Mouse (Mus musculus) right cerebral cortex, adult 2 months (tissue): Measurements from ENCODE around the gene Pard6b.
A peak's percentile ranks its signal among the peaks of the same experiment; 100 is the strongest.
"Not testable (repeated sequence)": the region's sequence is repeated elsewhere in the genome, so short reads cannot be mapped to it uniquely, and the experiment has no call there.

ENCODE experiments used
- DNase-seq, 2 experiments: peaks; one replicate each; pipeline ENCODE4 v3.0.0; 2021 to 2022; ENCODE audit warnings: low spot score in 2 of 2

Pard6b gene

DNA sequence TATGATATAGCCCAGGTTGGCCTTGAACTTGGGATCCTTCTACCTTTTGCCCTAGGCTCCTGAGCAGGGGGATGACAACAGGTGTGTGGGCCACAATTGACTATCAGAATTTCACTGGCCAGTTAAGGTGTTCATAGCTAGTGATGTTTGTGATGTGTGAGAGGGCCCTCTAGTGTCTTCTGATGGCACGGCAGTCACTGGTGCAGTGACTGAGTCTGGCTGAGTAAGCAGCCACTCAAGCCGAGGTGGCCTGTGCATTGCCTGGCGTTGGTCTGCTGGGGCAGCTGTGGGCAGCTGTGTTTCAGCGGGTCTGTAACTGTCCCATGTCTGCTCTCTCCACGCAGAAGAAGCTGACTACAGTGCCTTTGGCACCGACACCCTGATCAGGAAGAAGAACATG is 17.2 kb downstream of the Pard6b start:
- peak; percentile 76 to 88 for DNase-seq

DNA sequence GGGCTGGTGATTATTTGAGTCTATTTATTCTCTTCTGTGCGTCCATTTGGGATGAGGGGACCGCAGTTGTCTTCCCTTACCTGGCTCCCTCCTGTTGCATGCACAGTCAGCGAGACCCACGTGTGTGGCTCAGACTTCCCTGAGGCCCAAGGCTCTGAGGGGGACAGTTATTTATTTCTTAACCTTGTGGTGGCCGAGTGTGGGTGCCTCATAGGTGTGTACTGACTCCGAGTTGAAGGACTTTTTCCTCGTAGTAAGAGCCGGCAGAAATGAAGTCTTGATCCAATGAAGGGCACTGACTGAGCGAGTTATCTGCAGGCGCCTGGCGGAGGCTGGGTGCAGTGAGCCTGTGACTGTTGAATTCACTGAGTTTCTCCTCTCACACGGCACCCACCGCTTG is 19.2 kb downstream of the Pard6b start:
- no peak for DNase-seq

- no peak for DNase-seq
Measured at GRCm38 (mm10) chr2:168101805-168102204, 21.0 kb downstream of the Pard6b start.

- DNase-seq = no peak
Measured at GRCm38 (mm10) chr2:168103341-168103740, 22.5 kb downstream of the Pard6b start.

GRCm38 (mm10) chr2:168104375-168105144 is 23.8 kb downstream of the Pard6b start:
- DNase-seq = no peak

DNA sequence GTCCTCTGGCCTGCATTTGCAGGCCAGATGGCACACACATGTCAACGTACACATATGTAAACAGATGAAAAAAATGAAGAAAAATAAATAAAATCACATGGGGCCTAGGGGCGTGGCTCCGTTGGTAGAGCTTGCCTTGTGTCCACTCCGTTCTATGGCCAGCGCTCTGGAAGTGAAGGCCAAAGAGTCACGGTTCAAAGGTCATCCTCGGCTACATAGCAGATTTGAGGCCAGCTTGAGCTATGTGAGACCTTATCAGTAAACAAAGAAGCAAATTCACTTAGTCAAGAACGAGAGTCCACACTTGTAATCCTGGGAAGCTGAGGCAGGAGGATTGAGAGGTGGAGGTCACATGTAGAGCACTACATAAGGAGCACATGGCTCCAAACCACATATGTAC is 24.5 kb downstream of the Pard6b start:
- DNase-seq = no peak

DNA sequence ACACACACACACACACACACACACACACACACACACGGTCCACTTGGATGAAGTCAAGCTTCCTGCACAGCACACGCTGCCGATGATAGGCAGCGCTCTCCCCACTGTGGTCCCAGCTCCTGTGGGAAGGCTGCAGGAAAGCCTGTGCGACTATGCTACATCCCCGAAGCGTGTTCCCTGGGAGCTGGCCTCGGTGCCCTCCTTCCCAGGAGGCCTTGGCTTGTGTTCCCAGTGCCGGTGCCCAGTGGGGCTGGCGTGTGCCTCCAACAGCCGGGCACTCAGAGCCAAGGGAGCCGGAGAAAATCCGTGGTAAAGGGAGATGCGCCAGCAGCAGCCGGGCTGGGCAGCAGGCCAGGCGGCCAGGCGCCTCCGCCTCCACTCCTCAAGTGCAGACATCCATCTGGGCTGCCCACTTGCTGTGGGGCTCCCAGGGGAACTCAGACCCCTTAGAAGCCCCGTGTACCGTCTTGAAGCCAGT is 25.9 kb downstream of the Pard6b start:
- DNase-seq = peak; percentile 82 to 90

- no peak for DNase-seq
Measured at GRCm38 (mm10) chr2:168107356-168107755, 26.6 kb downstream of the Pard6b start.

- DNase-seq = not testable (repeated sequence)
Measured at GRCm38 (mm10) chr2:168107901-168108300, 27.1 kb downstream of the Pard6b start.

- DNase-seq = peak; percentile 77 to 79
Measured at GRCm38 (mm10) chr2:168111902-168112301, 31.1 kb downstream of the Pard6b start.

DNA sequence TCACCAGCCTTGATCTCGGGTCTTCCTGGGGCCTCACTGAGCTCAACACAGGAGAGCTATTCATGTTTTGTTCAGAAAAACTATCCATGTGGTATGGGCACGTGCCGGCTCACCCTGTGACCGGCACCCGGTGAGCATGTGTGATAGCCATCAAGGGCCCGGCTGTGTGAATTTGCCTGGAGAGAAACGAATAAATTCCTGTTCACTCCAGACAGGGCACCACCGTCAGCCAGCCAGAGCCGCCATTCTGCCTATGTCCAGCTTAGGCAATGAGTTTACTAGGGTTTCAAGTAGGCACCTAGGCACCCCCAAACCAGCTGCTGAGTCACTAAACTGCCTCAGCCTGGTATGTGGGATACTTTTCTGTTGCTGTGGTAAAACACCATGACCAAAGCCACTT is 32.5 kb downstream of the Pard6b start:
- DNase-seq = no peak

- DNase-seq = no peak
Measured at GRCm38 (mm10) chr2:168113692-168114091, 32.9 kb downstream of the Pard6b start.

DNA sequence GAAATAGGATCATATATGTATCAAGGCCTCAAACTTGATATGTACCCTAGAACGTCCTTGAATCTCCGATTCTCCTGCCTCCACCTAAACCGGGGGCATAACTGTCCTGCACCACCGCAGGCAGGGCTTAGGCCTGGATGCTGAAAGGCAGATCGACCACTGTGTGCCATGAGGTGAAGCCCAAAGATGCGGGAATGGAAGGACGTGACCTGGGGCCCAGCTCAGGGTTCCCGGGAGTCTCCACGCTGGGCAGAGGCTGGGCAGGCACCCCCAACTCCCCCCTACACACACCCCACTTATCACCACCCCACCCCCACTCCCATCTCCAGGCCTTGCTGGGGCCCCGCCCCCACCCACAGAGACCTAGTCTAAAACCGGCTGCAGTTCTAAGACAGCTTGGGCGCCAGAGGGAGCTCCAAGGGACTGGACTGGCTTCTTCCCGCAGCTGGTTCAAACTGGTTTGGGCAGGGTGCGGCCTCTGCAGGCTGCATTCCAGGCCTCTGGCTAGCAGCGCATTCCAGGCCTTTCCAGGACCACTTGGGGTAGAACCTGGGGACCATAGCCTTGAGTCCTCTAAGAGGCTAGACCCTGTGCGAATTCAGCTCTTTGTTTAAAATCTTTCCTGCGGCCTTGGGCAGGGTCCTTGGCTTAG is 34.0 kb downstream of the Pard6b start:
- DNase-seq = peak; percentile 64 to 76

- no peak for DNase-seq
Measured at GRCm38 (mm10) chr2:168115826-168116225, 35.0 kb downstream of the Pard6b start.

- peak; percentile 56 to 68 for DNase-seq
Measured at GRCm38 (mm10) chr2:168117147-168117546, 36.3 kb downstream of the Pard6b start.

DNA sequence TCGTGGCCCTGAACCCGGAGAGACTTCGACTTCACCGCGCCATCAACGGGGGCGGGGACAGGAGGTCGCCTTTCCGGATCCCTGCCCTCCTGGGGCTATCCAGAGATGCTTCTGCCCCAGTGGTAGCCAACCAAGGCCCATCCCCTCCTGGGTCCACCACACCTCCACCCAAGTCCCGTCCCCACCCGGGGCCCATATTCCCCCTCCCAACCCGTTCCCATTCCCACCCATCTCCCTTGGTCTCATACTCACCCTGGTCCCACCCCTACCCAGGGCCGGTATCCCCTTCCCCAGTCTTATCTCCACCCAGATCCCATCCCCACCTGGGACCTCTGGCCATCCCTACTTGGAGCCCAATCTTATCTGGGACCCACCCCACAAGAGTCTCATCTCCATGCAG is 36.7 kb downstream of the Pard6b start:
- no peak for DNase-seq

GRCm38 (mm10) chr2:168117967-168118366 is 37.2 kb downstream of the Pard6b start:
- peak; percentile 51 to 63 for DNase-seq

DNA sequence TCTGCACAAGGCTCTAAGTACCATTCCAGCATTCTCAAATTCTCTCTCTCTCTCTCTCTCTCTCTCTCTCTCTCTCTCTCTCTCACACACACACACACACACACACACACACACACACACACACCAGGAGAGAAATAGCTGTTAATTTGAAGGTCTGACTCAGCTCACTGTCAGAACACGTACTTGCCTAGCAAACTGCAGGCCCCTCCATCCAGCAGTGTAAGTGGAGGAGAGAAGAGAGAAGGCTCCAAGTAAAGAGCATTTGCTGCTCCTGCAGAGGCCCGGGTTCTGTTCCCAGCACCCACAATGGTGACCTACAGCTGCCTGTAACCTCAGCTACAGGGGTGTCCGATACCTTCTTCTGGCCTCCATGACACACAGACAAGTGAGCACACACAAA is 37.7 kb downstream of the Pard6b start:
- peak; percentile 47 to 58 for DNase-seq

GRCm38 (mm10) chr2:168119123-168119522 is 38.3 kb downstream of the Pard6b start:
- no peak for DNase-seq

- no peak for DNase-seq
Measured at GRCm38 (mm10) chr2:168120906-168121305, 40.1 kb downstream of the Pard6b start.

DNA sequence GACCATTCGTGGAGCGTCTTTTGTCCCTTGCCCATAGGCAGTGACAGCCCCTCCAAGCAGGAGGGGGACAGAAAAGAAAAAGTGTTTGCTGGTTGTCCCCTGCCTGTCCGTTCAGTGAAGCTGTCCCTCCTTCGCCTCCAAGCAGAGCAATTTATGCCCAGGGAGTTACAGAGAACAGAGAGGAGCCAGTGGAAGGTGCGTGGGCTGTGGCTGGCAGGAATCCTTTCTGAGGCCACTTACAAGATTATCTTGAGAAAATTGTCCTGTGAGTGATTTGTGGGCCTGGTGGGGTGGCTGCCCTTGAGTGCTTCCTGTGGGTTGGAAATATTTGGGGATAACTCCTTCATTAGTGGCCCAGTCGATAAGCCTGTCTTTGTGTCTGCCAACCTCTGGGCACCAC is 42.8 kb downstream of the Pard6b start:
- DNase-seq = peak in 1 of 2 experiments; percentile 45

- no peak for DNase-seq
Measured at GRCm38 (mm10) chr2:168125288-168126089, 44.7 kb downstream of the Pard6b start.
